Mouse (Mus musculus) colon, adult 2 months (tissue): ENCODE results near the gene Rfesd. TPM values are rescaled to one million over a fixed set of nuclear protein-coding genes. Genes with fewer than 3 reads are reported as not detected.

Experiments
- polyA plus RNA-seq: library from polyadenylated mRNA; depleted of rRNA; stranded (reverse); fragments of >200 nt; gene quantifications from 2 replicates; pipeline ENCODE4 v1.2.3, GENCODE M21; 2012; rRNA removed

Gene Rfesd
- 3.5 and 3.8 TPM in 2 replicates for polyA plus RNA-seq

DNA sequence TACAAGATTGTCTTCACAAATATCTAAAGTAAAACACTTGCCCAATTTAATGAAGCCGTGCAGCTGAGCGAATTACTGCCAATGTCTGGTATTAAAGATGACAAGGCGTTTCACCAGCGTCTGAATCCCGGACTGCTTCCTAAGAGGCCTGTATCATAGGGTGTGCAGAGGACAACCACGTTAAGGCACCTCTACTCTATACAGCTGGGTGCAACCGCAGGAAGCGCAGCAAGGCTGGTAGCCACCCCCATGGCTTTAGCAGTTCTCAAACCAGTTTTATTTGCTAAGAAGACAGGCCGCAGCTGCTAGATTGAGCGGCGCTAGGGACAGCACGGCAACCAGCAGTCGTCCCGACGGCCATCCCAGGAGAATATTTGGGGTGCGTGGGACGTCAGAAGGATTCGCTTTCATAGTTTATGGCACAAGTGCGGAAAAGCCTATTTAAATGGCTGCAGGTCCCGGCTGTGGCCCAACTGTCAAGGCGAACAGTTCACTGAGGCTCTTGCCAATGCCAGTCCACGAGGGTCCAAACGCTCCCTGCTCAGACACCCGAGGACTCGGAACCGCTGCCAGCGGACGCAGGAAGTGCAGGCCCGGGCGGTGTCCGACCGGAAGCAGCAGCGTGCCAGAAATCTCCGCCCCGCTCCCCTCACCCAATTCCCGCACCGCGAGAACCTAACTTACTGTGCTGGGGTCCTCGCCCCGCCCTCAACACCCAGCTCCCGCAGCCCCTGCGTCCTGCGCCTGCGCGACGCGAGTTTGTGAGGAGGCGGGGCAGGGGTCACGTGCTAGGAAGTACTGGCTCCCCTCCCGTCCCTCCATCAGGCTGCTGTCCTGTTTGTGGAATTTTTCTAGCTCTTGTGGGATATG, at the start of gene Rfesd:
Gene Rfesd (minus strand): TSS at position 746 of the 870 bp plus-strand sequence.

DNA sequence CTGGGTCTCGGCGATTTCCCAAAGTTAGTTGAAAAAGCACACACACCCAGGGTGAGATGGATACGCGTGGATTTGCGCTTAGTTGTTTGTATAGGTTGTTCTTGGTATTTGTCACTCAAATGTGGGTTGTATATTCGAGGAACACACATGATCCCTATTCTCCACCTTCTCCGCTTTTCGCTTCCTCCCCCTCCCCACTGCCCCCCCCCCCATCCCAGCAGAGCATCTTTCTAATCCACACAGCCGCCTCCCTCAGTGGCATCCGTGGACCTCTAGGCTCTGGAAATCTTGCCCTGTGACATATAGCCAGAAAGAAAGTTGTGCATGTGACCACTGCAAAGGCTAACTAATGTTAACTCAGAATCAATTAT, 38.4 kb upstream of the Rfesd start, which contains the start of gene Gpr150:
Gene Gpr150 (minus strand): TSS at position 101 of the 371 bp plus-strand sequence.

DNA sequence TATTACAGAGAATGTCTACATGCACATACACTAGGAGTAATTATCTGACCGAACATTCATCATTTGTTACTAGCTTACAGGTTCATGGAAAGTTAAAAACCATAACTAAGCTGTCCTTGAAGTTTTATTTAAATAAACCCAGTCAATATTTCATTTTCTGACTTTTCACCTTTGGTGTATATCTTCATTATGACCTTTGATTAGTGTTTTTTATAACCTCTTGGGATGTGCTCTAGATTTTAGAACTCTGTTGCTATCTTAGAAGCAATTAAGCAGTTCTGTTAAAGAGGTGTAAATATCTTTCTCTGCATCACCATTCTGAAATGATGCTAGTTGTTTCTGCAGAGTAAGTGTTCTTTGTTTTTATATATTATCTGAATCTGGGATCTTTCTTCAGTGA, 51.7 kb downstream of the Rfesd start, which contains the start of gene Spata9:
Gene Spata9 (plus strand): TSS at position 301 of the 400 bp plus-strand sequence.

Other genes with a start within 250 kb of the Rfesd start
- 63.3 and 65.3 TPM in 2 replicates for gene Glrx, start 178.9 kb downstream of the Rfesd start, polyA plus RNA-seq
- gene Rhobtb3, start 74.8 kb downstream of the Rfesd start, polyA plus RNA-seq = 6.0 and 6.2 TPM in 2 replicates
- not detected in 2 replicates for gene Spata9, start 51.6 kb downstream of the Rfesd start, polyA plus RNA-seq
- not detected in 2 replicates for gene Gpr150, start 38.3 kb upstream of the Rfesd start, polyA plus RNA-seq
- gene Arsk, start 79.9 kb upstream of the Rfesd start, polyA plus RNA-seq = 2.6 and 2.9 TPM in 2 replicates
- gene Ttc37, start 80.0 kb upstream of the Rfesd start, polyA plus RNA-seq = 5.1 and 5.3 TPM in 2 replicates